Mouse (Mus musculus): ENCODE measurements at regions not wholly inside any gene's neighbourhood (a gene's known extent, or its start where the extent isn't known, plus 50 kb on each side); places are given as distances from the start of the nearest gene placed in this dataset.
A peak's percentile ranks its signal among the peaks of the same experiment; 100 is the strongest.

DNA sequence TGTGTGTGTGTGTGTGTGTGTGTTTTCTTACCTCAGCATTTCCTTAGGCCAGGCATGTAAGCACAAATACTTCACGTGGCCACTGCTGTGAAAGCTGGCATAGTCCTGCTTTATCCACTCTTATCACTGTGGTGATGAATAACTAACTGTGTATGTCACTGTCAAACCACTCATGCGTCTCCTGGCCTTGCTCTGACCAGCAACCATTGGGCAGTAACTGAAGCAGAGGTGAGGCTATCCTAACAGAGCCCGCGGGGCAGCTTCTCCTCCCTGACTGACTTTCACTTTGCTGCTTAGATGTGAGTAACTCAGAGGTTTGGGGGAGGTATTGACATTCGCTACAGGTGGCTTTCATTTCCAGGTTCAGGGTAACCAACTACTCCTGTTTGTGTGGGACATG is 122.0 kb upstream of the Rnaseh2b start:
- H3K4me1 ChIP-seq (ENCODE audit: control insufficient read depth in 1 of 2, insufficient read depth in 2 of 2, low read length in 2 of 2), result peaks cover 4 to 25% of the 10 kb centered on the region in 2 experiments; a peak in 1 of 4 replicates
- no peak overlapping the region for H3K27ac ChIP-seq (ENCODE audit: control insufficient read depth, low read depth, low read length)
- no peaks in the 10 kb centered on the region for H3K27me3 ChIP-seq (ENCODE audit: control insufficient read depth in 1 of 2, insufficient read depth in 2 of 2, low read length in 2 of 2)
- H3K36me3 ChIP-seq (ENCODE audit: control insufficient read depth in 1 of 2, insufficient read depth in 2 of 2, low read length in 2 of 2), result no peaks in the 10 kb centered on the region
- TF ChIP-seq MAZ (IDR thresholded peaks at IDR 0.05; ENCODE audit: low read depth, low read length), result no peak
- TF ChIP-seq CHD2 (IDR thresholded peaks at IDR 0.05; ENCODE audit: low read length), result no peak
- TF ChIP-seq POLR2A (IDR thresholded peaks at IDR 0.05; ENCODE audit: control insufficient read depth in 1 of 2, insufficient read depth in 1 of 2, low read depth in 1 of 2, low read length in 2 of 2, poor library complexity in 1 of 2), result no peak
- no peak for TF ChIP-seq SIN3A (IDR thresholded peaks at IDR 0.05; ENCODE audit: low read length)
- TF ChIP-seq RCOR1 (IDR thresholded peaks at IDR 0.05; ENCODE audit: low read depth, low read length), result no peak
- no peak for TF ChIP-seq EP300 (IDR thresholded peaks at IDR 0.05; ENCODE audit: low read depth in 1 of 2, low read length in 2 of 2)
- no peak for TF ChIP-seq TAL1 (IDR thresholded peaks at IDR 0.05; ENCODE audit: low read length)
- TF ChIP-seq USF1 (IDR thresholded peaks at IDR 0.05; ENCODE audit: low read depth, low read length), result no peak
- TF ChIP-seq RAD21 (IDR thresholded peaks at IDR 0.05; ENCODE audit: low read depth, low read length), result no peak
- TF ChIP-seq SMC3 (IDR thresholded peaks at IDR 0.05; ENCODE audit: low read depth, low read length), result no peak
- TF ChIP-seq ZNF384 (IDR thresholded peaks at IDR 0.05; ENCODE audit: low read depth, low read length), result no peak
- no peak for TF ChIP-seq GABPA (IDR thresholded peaks at IDR 0.05; ENCODE audit: low read depth, low read length)
- TF ChIP-seq ZMIZ1 (IDR thresholded peaks at IDR 0.05; ENCODE audit: low read depth, low read length), result no peak
- TF ChIP-seq POLR2AphosphoS5 (IDR thresholded peaks at IDR 0.05; ENCODE audit: borderline replicate concordance, low read depth, low read length), result no peak
- no peak for TF ChIP-seq ZKSCAN1 (IDR thresholded peaks at IDR 0.05; ENCODE audit: low read depth, low read length)
- no peak for TF ChIP-seq JUND (IDR thresholded peaks at IDR 0.05; ENCODE audit: low read depth, low read length)
- TF ChIP-seq MYB (IDR thresholded peaks at IDR 0.05; ENCODE audit: low read depth, low read length), result no peak
- no peak for TF ChIP-seq MYC (IDR thresholded peaks at IDR 0.05; ENCODE audit: low read depth, low read length)
- no peak for TF ChIP-seq NELFE (IDR thresholded peaks at IDR 0.05; ENCODE audit: low read depth, low read length)
- DNase-seq (ENCODE audit: low read depth, low spot score), result no peak
- H3K9ac ChIP-seq (ENCODE audit: control insufficient read depth, low read depth, low read length, poor library complexity, severe bottlenecking), result no peak overlapping the region
- H3K4me3 ChIP-seq (ENCODE audit: control insufficient read depth in 1 of 2, insufficient read depth in 1 of 2, low read depth in 2 of 2, low read length in 2 of 2), result peak overlapping the region; percentile 24 to 53
- no peaks in the 10 kb centered on the region for H3K79me2 ChIP-seq (ENCODE audit: control insufficient read depth, insufficient read depth, low read length, poor library complexity)
- no peaks in the 10 kb centered on the region for H3K9me3 ChIP-seq (replicated peaks; ENCODE audit: insufficient read depth, low read length)

DNA sequence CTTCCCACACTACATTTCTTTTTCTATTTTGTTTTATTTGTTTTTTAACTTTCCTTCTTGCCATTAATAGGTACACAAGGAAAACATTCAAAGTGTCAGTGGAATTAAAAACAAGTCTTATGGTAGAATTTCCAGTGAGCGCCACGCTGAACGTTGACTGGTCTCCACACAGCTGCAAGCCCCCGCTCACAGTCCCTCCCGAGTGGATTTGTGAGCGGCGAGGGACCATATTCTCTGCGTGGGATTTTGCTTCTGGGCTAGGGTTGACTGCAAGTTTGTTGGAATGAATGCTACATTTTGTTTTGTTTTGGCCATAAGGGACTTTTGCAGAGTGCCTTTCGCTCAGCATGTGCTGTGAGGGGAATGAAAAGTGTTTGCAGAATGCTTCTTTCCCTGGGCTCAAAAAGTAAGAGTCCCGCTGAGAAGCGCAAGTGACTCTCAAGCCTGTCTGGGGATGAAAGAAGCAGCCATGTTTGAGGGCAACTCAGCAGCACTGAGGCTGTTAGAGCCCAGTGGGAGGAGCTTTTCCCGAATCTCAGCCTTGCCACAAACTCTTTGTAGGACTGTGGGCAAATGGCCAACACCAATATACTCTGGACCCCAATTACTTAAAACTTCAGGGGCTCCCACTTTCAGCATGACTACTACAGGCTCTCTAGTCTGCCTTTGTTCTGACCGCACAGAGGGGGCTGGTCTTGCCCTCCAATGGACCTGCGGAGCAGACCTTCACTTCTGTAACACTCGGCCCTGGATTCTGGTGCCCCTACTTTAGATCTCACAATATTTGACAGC is 120.9 kb upstream of the Rnaseh2b start:
- H3K27me3 ChIP-seq (ENCODE audit: control insufficient read depth in 1 of 2, insufficient read depth in 2 of 2, low read length in 2 of 2), result no peaks in the 10 kb centered on the region
- no peak for TF ChIP-seq ETS1 (IDR thresholded peaks at IDR 0.05; ENCODE audit: low read depth, low read length)
- no peak for TF ChIP-seq RAD21 (IDR thresholded peaks at IDR 0.05; ENCODE audit: low read depth, low read length)
- TF ChIP-seq JUND (IDR thresholded peaks at IDR 0.05; ENCODE audit: low read depth, low read length), result no peak
- no peak for TF ChIP-seq SIN3A (IDR thresholded peaks at IDR 0.05; ENCODE audit: low read length)
- TF ChIP-seq RCOR1 (IDR thresholded peaks at IDR 0.05; ENCODE audit: low read depth, low read length), result no peak
- TF ChIP-seq NRF1 (IDR thresholded peaks at IDR 0.05; ENCODE audit: insufficient read depth, low read depth, low read length, poor library complexity, severe bottlenecking), result no peak
- TF ChIP-seq USF2 (IDR thresholded peaks at IDR 0.05; ENCODE audit: borderline replicate concordance in 1 of 2, insufficient read depth in 1 of 2, low read depth in 1 of 2, low read length in 2 of 2), result no peak
- TF ChIP-seq NELFE (IDR thresholded peaks at IDR 0.05; ENCODE audit: low read depth, low read length), result no peak
- TF ChIP-seq HCFC1 (IDR thresholded peaks at IDR 0.05; ENCODE audit: low read depth, low read length), result no peak
- no peak for TF ChIP-seq UBTF (IDR thresholded peaks at IDR 0.05; ENCODE audit: borderline replicate concordance, insufficient read depth, low read depth, low read length)
- no peak for TF ChIP-seq SMC3 (IDR thresholded peaks at IDR 0.05; ENCODE audit: low read depth, low read length)
- TF ChIP-seq ZMIZ1 (IDR thresholded peaks at IDR 0.05; ENCODE audit: low read depth, low read length), result no peak
- TF ChIP-seq ZKSCAN1 (IDR thresholded peaks at IDR 0.05; ENCODE audit: low read depth, low read length), result no peak
- TF ChIP-seq MYC (IDR thresholded peaks at IDR 0.05; ENCODE audit: low read depth, low read length), result no peak
- TF ChIP-seq ZNF384 (IDR thresholded peaks at IDR 0.05; ENCODE audit: low read depth, low read length), result no peak
- no peak for TF ChIP-seq MYB (IDR thresholded peaks at IDR 0.05; ENCODE audit: low read depth, low read length)
- H3K9me3 ChIP-seq (replicated peaks; ENCODE audit: insufficient read depth, low read length), result no peaks in the 10 kb centered on the region
- H3K36me3 ChIP-seq (ENCODE audit: control insufficient read depth in 1 of 2, insufficient read depth in 2 of 2, low read length in 2 of 2), result no peaks in the 10 kb centered on the region
- H3K4me3 ChIP-seq (ENCODE audit: control insufficient read depth in 1 of 2, insufficient read depth in 1 of 2, low read depth in 2 of 2, low read length in 2 of 2), result peak overlapping the region in 1 of 2 experiments; percentile 53; a peak in 1 of 4 replicates
- no peak overlapping the region for H3K9ac ChIP-seq (ENCODE audit: control insufficient read depth, low read depth, low read length, poor library complexity, severe bottlenecking)
- no peak overlapping the region for H3K27ac ChIP-seq (ENCODE audit: control insufficient read depth, low read depth, low read length)
- no peaks in the 10 kb centered on the region for H3K79me2 ChIP-seq (ENCODE audit: control insufficient read depth, insufficient read depth, low read length, poor library complexity)
- no peak for DNase-seq (ENCODE audit: low read depth, low spot score)
- H3K4me1 ChIP-seq (ENCODE audit: control insufficient read depth in 1 of 2, insufficient read depth in 2 of 2, low read length in 2 of 2), result peaks cover 4 to 19% of the 10 kb centered on the region in 2 experiments; a peak in 1 of 4 replicates

Data from MEL (cell line).